Mouse (Mus musculus): ENCODE measurements around the gene Pde6h. TPM values are rescaled to one million over a fixed set of nuclear protein-coding genes. Genes with fewer than 3 reads are reported as not detected.

Gene Pde6h
- polyA plus RNA-seq, 1 experiment = not detected

DNA sequence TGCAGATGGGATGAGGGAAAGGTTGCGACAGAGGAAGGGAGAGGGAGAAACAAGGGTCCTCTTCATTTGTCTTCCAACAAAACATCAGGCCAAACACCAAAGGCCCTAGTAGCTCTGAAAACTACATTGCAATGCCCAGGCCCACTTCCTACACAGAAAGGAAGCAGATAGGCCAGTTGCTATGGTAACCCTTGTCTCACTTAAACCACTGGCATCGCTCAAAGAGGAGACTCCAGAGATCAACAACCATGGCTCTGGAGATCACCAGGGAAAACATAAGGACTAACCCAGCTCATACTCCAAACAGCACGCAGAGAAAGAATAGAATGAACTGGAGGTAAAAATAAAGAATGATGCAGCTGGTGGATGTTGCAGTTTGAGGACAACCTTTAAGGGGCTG lies 11.6 kb downstream of the Pde6h start:
- Histone ChIP-seq H3K4me3 (replicated peaks) (no peak overlapping the region), H3K36me3 (ENCODE audit: control insufficient read depth) (no peaks in the 10 kb centered on the region), H3K9me3 (ENCODE audit: control insufficient read depth, low read length) (no peaks in the 10 kb centered on the region), H3K27me3 (ENCODE audit: control insufficient read depth) (no peaks in the 10 kb centered on the region), H3K4me1 (ENCODE audit: control insufficient read depth) (peaks cover 4% of the 10 kb centered on the region)
- TF ChIP-seq TAL1 (IDR thresholded peaks at IDR 0.05; ENCODE audit: low read length) = no peak
- no peak for TF ChIP-seq GATA1 (IDR thresholded peaks at IDR 0.05; ENCODE audit: low read length)

GRCm38 (mm10) chr6:136936361-136936760 lies 12.7 kb downstream of the Pde6h start:
- H3K4me1 ChIP-seq (ENCODE audit: control insufficient read depth) = peaks cover 4% of the 10 kb centered on the region

GRCm38 (mm10) chr6:136937117-136937516 lies 13.5 kb downstream of the Pde6h start:
- Histone ChIP-seq H3K9me3 (ENCODE audit: control insufficient read depth, low read length) (no peaks in the 10 kb centered on the region), H3K36me3 (ENCODE audit: control insufficient read depth) (no peaks in the 10 kb centered on the region), H3K4me3 (replicated peaks) (no peak overlapping the region), H3K27me3 (ENCODE audit: control insufficient read depth) (no peaks in the 10 kb centered on the region), H3K4me1 (ENCODE audit: control insufficient read depth) (peaks cover 8% of the 10 kb centered on the region)
- TF ChIP-seq GATA1 (IDR thresholded peaks at IDR 0.05; ENCODE audit: low read length) (no peak), TAL1 (IDR thresholded peaks at IDR 0.05; ENCODE audit: low read length) (no peak)

More at GRCm38 (mm10) chr6:136936361-136936760, 12.7 kb downstream of the Pde6h start:
- Histone ChIP-seq H3K27me3 (ENCODE audit: control insufficient read depth) (no peaks in the 10 kb centered on the region), H3K9me3 (ENCODE audit: control insufficient read depth, low read length) (no peaks in the 10 kb centered on the region), H3K4me3 (replicated peaks) (no peak overlapping the region), H3K36me3 (ENCODE audit: control insufficient read depth) (no peaks in the 10 kb centered on the region)
- TF ChIP-seq GATA1 (IDR thresholded peaks at IDR 0.05; ENCODE audit: low read length) (no peak), TAL1 (IDR thresholded peaks at IDR 0.05; ENCODE audit: low read length) (no peak)

DNA sequence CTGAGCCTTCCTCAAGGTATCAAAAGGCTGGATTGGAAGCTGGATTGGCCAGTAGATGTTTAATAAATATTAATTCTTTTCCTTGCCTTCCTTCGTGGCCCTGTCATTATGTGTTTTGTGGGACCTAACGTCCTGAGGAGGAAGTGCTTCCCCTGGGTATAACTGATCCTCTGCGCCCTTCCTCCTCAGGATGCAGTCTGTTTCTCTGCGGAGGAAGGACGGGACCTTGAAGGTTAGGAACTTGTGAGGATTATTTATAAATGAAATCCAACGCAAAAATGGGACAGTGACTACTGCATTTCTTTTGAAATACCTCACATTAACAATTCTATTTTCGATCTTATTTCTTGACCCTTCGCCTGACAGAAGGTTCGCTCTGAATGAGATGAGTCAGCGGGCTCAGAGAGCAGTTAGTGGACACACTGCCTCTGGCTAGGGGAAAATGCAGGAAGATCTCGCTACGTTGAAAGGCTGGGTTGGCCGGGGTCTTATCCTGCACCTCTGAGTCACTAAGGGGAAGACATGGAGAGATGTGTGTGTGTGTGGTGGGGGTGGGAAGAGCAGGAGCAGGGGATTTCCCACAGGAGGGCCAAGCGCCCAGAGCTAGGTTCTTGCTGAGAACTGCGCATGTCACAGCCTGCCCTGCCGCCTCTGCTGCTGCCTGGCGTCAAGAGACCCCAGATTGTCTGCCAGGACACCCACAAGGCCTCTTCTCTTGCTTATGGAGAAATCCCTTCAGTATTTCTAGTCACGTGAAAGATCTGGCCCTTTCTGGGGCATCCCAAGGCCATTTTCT lies 14.9 kb downstream of the Pde6h start:
- H3K27me3 ChIP-seq (ENCODE audit: control insufficient read depth) = no peaks in the 10 kb centered on the region
- H3K4me1 ChIP-seq (ENCODE audit: control insufficient read depth) = peaks cover 9% of the 10 kb centered on the region
- H3K36me3 ChIP-seq (ENCODE audit: control insufficient read depth) = no peaks in the 10 kb centered on the region
- H3K4me3 ChIP-seq (replicated peaks) = no peak overlapping the region
- TF ChIP-seq GATA1 (IDR thresholded peaks at IDR 0.05; ENCODE audit: low read length) (no peak), TAL1 (IDR thresholded peaks at IDR 0.05; ENCODE audit: low read length) (no peak)
- no peaks in the 10 kb centered on the region for H3K9me3 ChIP-seq (ENCODE audit: control insufficient read depth, low read length)

GRCm38 (mm10) chr6:136939326-136940187 lies 15.9 kb downstream of the Pde6h start:
- Histone ChIP-seq H3K27me3 (ENCODE audit: control insufficient read depth) (no peaks in the 10 kb centered on the region), H3K4me3 (replicated peaks) (no peak overlapping the region), H3K9me3 (ENCODE audit: control insufficient read depth, low read length) (no peaks in the 10 kb centered on the region), H3K36me3 (ENCODE audit: control insufficient read depth) (no peaks in the 10 kb centered on the region), H3K4me1 (ENCODE audit: control insufficient read depth) (peaks cover 10% of the 10 kb centered on the region)
- no peak for TF ChIP-seq GATA1 (IDR thresholded peaks at IDR 0.05; ENCODE audit: low read length)
- TF ChIP-seq TAL1 (IDR thresholded peaks at IDR 0.05; ENCODE audit: low read length) = no peak

DNA sequence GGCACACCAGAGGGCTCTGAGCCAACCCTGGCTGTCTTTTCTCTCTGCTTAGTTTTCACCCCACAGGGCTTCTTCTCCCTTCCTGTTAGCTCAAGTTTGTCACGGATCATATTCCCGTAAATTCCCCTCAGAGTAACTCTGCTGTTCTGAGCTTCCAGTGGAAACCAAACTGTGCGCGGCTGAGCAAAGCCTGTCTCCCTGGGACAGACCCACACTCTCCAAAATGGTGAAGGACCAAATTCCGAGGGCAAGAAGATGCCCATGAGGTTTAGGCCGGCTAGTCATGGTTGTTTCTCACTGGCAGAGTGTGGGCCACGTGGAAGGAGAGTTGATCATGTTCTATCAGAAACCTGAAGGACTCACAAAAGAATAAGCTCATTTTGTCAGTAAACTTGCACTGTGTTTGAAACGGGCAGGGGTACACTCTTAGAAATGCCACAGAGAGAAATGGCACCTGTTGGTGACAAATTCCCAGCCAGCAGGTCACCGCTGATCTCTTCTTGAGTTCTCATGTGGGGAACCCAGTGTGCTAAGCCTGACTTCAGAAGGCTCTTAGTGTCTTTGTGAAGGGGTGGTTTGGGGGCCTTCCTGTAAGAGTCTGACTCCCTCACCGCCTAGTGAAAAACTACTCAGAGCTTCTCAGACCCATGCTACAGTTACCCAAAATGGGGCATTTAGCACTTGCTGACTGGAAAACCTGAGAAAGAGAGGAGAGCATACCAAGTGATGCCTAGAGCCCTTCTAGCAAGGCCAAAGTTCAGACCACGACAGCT lies 16.7 kb downstream of the Pde6h start:
- no peaks in the 10 kb centered on the region for H3K36me3 ChIP-seq (ENCODE audit: control insufficient read depth)
- H3K9me3 ChIP-seq (ENCODE audit: control insufficient read depth, low read length) = no peaks in the 10 kb centered on the region
- peaks cover 10% of the 10 kb centered on the region for H3K4me1 ChIP-seq (ENCODE audit: control insufficient read depth)
- no peaks in the 10 kb centered on the region for H3K27me3 ChIP-seq (ENCODE audit: control insufficient read depth)
- TF ChIP-seq GATA1 (IDR thresholded peaks at IDR 0.05; ENCODE audit: low read length) = no peak
- TF ChIP-seq TAL1 (IDR thresholded peaks at IDR 0.05; ENCODE audit: low read length) = no peak
- H3K4me3 ChIP-seq (replicated peaks) = no peak overlapping the region

- Histone ChIP-seq H3K36me3 (ENCODE audit: control insufficient read depth) (no peaks in the 10 kb centered on the region), H3K9me3 (ENCODE audit: control insufficient read depth, low read length) (no peaks in the 10 kb centered on the region), H3K4me3 (replicated peaks) (no peak within 1 kb of the TSS), H3K4me1 (ENCODE audit: control insufficient read depth) (peaks cover 10% of the 10 kb centered on the region), H3K27me3 (ENCODE audit: control insufficient read depth) (no peaks in the 10 kb centered on the region)
- no peak for TF ChIP-seq TAL1 (IDR thresholded peaks at IDR 0.05; ENCODE audit: low read length)
- TF ChIP-seq GATA1 (IDR thresholded peaks at IDR 0.05; ENCODE audit: low read length) = no peak
These were observed 17.7 kb downstream of the Pde6h start, which contains the start of gene Arhgdib for GRCm38 (mm10) chr6:136941051-136942021. Gene Arhgdib, minus strand, starts transcription at chr6:136941899.

GRCm38 (mm10) chr6:136942280-136942679 lies 18.6 kb downstream of the Pde6h start:
- Histone ChIP-seq H3K4me3 (replicated peaks) (no peak overlapping the region), H3K9me3 (ENCODE audit: control insufficient read depth, low read length) (no peaks in the 10 kb centered on the region), H3K36me3 (ENCODE audit: control insufficient read depth) (no peaks in the 10 kb centered on the region), H3K27me3 (ENCODE audit: control insufficient read depth) (no peaks in the 10 kb centered on the region), H3K4me1 (ENCODE audit: control insufficient read depth) (peaks cover 10% of the 10 kb centered on the region)
- TF ChIP-seq GATA1 (IDR thresholded peaks at IDR 0.05; ENCODE audit: low read length) (no peak), TAL1 (IDR thresholded peaks at IDR 0.05; ENCODE audit: low read length) (no peak)

All from erythroblast, embryonic 14.5 days (primary cell).